Mouse (Mus musculus): ENCODE measurements around the gene Irf3.

DNA sequence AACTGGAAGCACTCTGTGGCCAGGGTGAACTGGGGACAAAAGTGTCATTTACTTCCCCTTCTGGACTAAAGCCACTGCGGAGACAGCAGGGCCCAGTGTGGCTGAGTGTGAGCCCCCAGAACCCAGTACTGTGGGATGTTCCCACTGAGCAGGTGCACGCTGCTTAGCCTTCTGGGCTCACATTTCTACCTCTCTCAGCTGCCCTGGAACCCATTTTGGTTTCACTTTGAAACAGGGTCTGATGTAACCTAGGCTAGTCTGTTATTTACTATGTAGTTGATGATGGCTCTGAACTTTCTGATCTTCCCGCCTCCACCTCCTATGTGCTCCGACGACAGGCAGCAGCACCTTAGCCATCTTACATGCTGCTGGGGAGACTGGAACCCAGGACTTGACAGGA lies 34.6 kb upstream of the Irf3 start:
- TF ChIP-seq CHD2 (IDR thresholded peaks at IDR 0.05; ENCODE audit: low read depth, low read length) (no peak), HCFC1 (IDR thresholded peaks at IDR 0.05; ENCODE audit: borderline replicate concordance, insufficient read depth, low read length) (no peak), ZC3H11A (IDR thresholded peaks at IDR 0.05; ENCODE audit: borderline replicate concordance, low read depth, low read length) (no peak)
